15 mouse cellular contexts compared by ENCODE assay signal in genomic region chr9:40400171-40400570, GRCm38 (mm10).
"Had no signal": no experiment of that assay in that cellular context is flagged by ENCODE, and none has a peak within 500 bp of the region (broad histone marks: within the 10 kb centered on the region; RNA-seq: fewer than 3 reads in every experiment).

No protein-coding gene starts in this region.

- H3K27ac ChIP-seq: neural tube, embryonic 13.5 days; neural tube, embryonic 15.5 days; stomach, embryonic 15.5 days; stomach, postnatal 0 days had no signal

- H3K4me3 ChIP-seq: neural tube, embryonic 13.5 days; neural tube, embryonic 15.5 days; stomach, embryonic 15.5 days had no signal

- H3K36me3 ChIP-seq: neural tube, embryonic 13.5 days; neural tube, embryonic 15.5 days; stomach, embryonic 15.5 days had no signal

- H3K4me2 ChIP-seq: neural tube, embryonic 13.5 days; neural tube, embryonic 15.5 days; stomach, embryonic 15.5 days had no signal

- H3K27me3 ChIP-seq: neural tube, embryonic 13.5 days; neural tube, embryonic 15.5 days; stomach, embryonic 15.5 days had no signal

- H3K4me1 ChIP-seq: stomach, embryonic 15.5 days had no signal

- H3K9ac ChIP-seq: neural tube, embryonic 13.5 days; neural tube, embryonic 15.5 days; stomach, embryonic 15.5 days had no signal

- H3K9me3 ChIP-seq: neural tube, embryonic 13.5 days; neural tube, embryonic 15.5 days; stomach, embryonic 15.5 days had no signal

- DNase-seq: retina, postnatal 1 day; right cerebral cortex, adult 18-20 months; right cerebral cortex, postnatal 14 days; right cerebral cortex, postnatal 4 days; spleen, adult 18-20 months; thymus, adult 18-20 months; thymus, adult 2 months; thymus, postnatal 14 days; thymus, postnatal 25 days; thymus, postnatal 36 days; thymus, postnatal 4 days had no signal
